Mouse (Mus musculus): Measurements from ENCODE around the gene Hist1h1t.
A peak's percentile ranks its signal among the peaks of the same experiment; 100 is the strongest.

- peak; percentile 51; the same call in 1 of the 2 replicates for TF ChIP-seq CTCF (IDR thresholded peaks at IDR 0.05; ENCODE audit: borderline replicate concordance, insufficient read depth, low read length)
- TF ChIP-seq POLR2A (IDR thresholded peaks at IDR 0.05; ENCODE audit: low read depth, low read length) = no peak
Observed at GRCm38 (mm10) chr13:23700786-23701520, 5.3 kb downstream of the Hist1h1t start.
